Mouse (Mus musculus) heart, adult 2 months (tissue): Measurements from ENCODE around the gene Rasgrf1.

ENCODE experiments used
- CTCF ChIP-seq: fragments of 200-600 bp; IDR thresholded peaks from 2 replicates; pipeline ENCODE4 v1.8.1; 2022; ENCODE audit warnings: antibody characterized with exemption, mild to moderate bottlenecking, moderate library complexity
- EP300 ChIP-seq: fragments of 200-500 bp; IDR thresholded peaks from 2 replicates; pipeline ENCODE4 v1.6.1; 2011; ENCODE audit warnings: low read depth, low read length, control low read depth; ENCODE audit not compliant: insufficient read depth
- POLR2A ChIP-seq: fragments of 200-500 bp; IDR thresholded peaks from 2 replicates; pipeline ENCODE4 v1.6.1; 2011; ENCODE audit warnings: mild to moderate bottlenecking, low read depth, low read length, control low read depth; ENCODE audit not compliant: insufficient read depth

DNA sequence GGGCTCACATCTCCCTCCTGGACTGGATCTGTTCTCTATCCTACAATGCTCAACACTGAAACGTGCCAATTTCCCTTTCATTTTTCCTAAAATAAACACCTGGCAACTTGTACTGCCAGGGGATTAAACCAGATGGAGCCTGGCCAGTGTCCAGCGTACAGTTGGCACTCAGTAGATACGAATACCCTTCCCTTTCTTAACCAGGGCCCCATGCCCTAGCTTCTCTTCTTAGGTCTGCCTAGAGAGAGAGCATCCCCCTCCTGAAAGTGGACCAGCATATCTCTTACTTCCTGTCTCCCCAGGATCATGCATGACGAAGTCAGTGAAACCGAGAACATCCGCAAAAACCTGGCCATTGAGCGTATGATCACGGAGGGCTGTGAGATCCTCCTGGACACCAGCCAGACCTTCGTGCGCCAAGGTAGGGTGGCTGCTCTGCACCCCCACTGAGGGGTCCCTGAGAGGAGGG, 64.8 kb downstream of the Rasgrf1 start:
- TF ChIP-seq CTCF (no peak), POLR2A (no peak), EP300 (no peak)
